Comparison of ENCODE assay signal across 12 mouse cellular contexts in the genomic region with DNA sequence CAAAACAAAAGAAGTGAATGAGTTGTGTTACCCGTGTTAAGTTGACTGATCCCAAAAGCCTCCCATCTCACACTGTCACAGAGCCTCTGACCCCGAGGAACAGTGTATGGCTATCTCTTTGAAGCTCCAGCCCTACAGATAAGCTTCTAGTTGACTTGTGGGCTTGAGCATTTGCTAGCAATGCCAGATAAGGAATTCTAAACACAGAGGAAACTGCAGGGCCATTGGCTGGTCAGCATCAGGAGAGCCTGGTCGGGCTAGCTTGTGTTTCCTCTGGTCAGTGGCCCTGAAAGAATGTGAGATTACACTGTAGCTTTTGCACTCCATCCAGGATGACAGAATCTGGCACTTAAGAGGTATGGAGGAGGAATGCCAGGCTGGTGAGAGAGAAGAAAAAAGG. TPM values are rescaled to one million over a fixed set of nuclear protein-coding genes. Genes with fewer than 3 reads are reported as not detected.
DNase-seq lines count a peak whose midpoint lies in the region; ATAC-seq and TF ChIP-seq lines count a peak whose summit lies in the region.
"Had no signal": no experiment of that assay in that cellular context is flagged by ENCODE, and none has a peak within 500 bp of the region (broad histone marks: within the 10 kb centered on the region; RNA-seq: fewer than 3 reads in every experiment).

No protein-coding gene starts in this region.

- no peak for TF ChIP-seq CTCF in heart, postnatal 0 days (IDR thresholded peaks at IDR 0.05; ENCODE audit: low read depth)

- DNase-seq in c-Kit-positive CD71-positive TER-119-positive erythroid progenitor cells, embryonic 14.5 days (ENCODE audit: low spot score): peak; percentile 3
- peak; percentile 56 for DNase-seq in heart, postnatal 0 days (ENCODE audit: low spot score)
- peak; percentile 76 for DNase-seq in yolk sac, embryonic 10.5 days (ENCODE audit: low spot score)
- DNase-seq in midbrain, embryonic 11.5 days (ENCODE audit: low spot score, missing footprints): no peak
- DNase-seq: cerebellum, postnatal 10 days; left cerebral cortex, postnatal 4 days; lung, postnatal 14 days; right cerebral cortex, postnatal 14 days had no signal

- WGBS in heart, postnatal 0 days: 7% methylated on average over 3 of the region's 3 CpGs
- 16% methylated on average over 3 of the region's 3 CpGs for WGBS in midbrain, embryonic 11.5 days
- WGBS in forebrain, embryonic 12.5 days: 27% methylated on average over 3 of the region's 3 CpGs

- peaks cover 36% of the 10 kb centered on the region for H3K4me1 ChIP-seq in megakaryocyte, embryonic 14.5 days
- peaks cover 25% of the 10 kb centered on the region for H3K4me1 ChIP-seq in heart, postnatal 0 days (ENCODE audit: control insufficient read depth, insufficient read depth)
- H3K4me1 ChIP-seq in midbrain, embryonic 11.5 days (ENCODE audit: control insufficient read depth, insufficient read depth, low read length): no peaks in the 10 kb centered on the region
- H3K4me1 ChIP-seq in forebrain, embryonic 12.5 days: peaks cover 3% of the 10 kb centered on the region; the same call in 1 of the 2 replicates

- H3K36me3 ChIP-seq in megakaryocyte, embryonic 14.5 days (replicated peaks; ENCODE audit: low read length): no peaks in the 10 kb centered on the region
- no peaks in the 10 kb centered on the region for H3K36me3 ChIP-seq in heart, postnatal 0 days (replicated peaks; ENCODE audit: control insufficient read depth, insufficient read depth, low read length)
- H3K36me3 ChIP-seq in midbrain, embryonic 11.5 days (ENCODE audit: control insufficient read depth, insufficient read depth, low read length): no peaks in the 10 kb centered on the region
- no peaks in the 10 kb centered on the region for H3K36me3 ChIP-seq in forebrain, embryonic 12.5 days (replicated peaks)

- no peak for TF ChIP-seq EP300 in heart, postnatal 0 days (IDR thresholded peaks at IDR 0.05; ENCODE audit: low read depth)

- H3K4me2 ChIP-seq in heart, postnatal 0 days (ENCODE audit: low read depth, low read length): no peak overlapping the region
- H3K4me2 ChIP-seq in midbrain, embryonic 11.5 days: no peak overlapping the region
- no peak overlapping the region for H3K4me2 ChIP-seq in forebrain, embryonic 12.5 days

- no peak overlapping the region for H3K9ac ChIP-seq in heart, postnatal 0 days (replicated peaks; ENCODE audit: low read depth, low read length)
- H3K9ac ChIP-seq in midbrain, embryonic 11.5 days (ENCODE audit: low read length): no peak overlapping the region
- no peak overlapping the region for H3K9ac ChIP-seq in forebrain, embryonic 12.5 days

- no peaks in the 10 kb centered on the region for H3K27me3 ChIP-seq in megakaryocyte, embryonic 14.5 days (replicated peaks)
- H3K27me3 ChIP-seq in heart, postnatal 0 days (ENCODE audit: control insufficient read depth, insufficient read depth, low read length): no peaks in the 10 kb centered on the region
- peaks cover 4% of the 10 kb centered on the region for H3K27me3 ChIP-seq in midbrain, embryonic 11.5 days (ENCODE audit: control insufficient read depth, insufficient read depth, low read length)
- no peaks in the 10 kb centered on the region for H3K27me3 ChIP-seq in forebrain, embryonic 12.5 days

- peak overlapping the region; percentile 59 for H3K4me3 ChIP-seq in megakaryocyte, embryonic 14.5 days (replicated peaks)
- no peak overlapping the region for H3K4me3 ChIP-seq in heart, postnatal 0 days (ENCODE audit: low read depth, low read length)
- H3K4me3 ChIP-seq in midbrain, embryonic 11.5 days (ENCODE audit: low read depth, low read length): no peak overlapping the region
- no peak overlapping the region for H3K4me3 ChIP-seq in forebrain, embryonic 12.5 days (replicated peaks)

- no peak for ATAC-seq in megakaryocyte, adult 5-6 weeks (ENCODE audit: poor library complexity, severe bottlenecking)
- peak; percentile 49; the same call in 1 of the 2 replicates for ATAC-seq in heart, postnatal 0 days (ENCODE audit: insufficient read depth, low read depth)
- ATAC-seq in midbrain, embryonic 11.5 days (ENCODE audit: low FRiP score): no peak
- ATAC-seq in forebrain, embryonic 12.5 days (ENCODE audit: low FRiP score): no peak
- ATAC-seq: inflammation-experienced regulatory T-cells, adult 6 months had no signal

- peak overlapping the region; percentile 16; the same call in 1 of the 2 replicates for H3K27ac ChIP-seq in heart, postnatal 0 days (ENCODE audit: low read depth)
- no peak overlapping the region for H3K27ac ChIP-seq in midbrain, embryonic 11.5 days (ENCODE audit: low read depth, low read length)
- H3K27ac ChIP-seq in forebrain, embryonic 12.5 days: no peak overlapping the region

- H3K9me3 ChIP-seq in megakaryocyte, embryonic 14.5 days: peaks cover 4% of the 10 kb centered on the region; the same call in 1 of the 2 replicates
- no peaks in the 10 kb centered on the region for H3K9me3 ChIP-seq in heart, postnatal 0 days (replicated peaks; ENCODE audit: control insufficient read depth, low read length)
- H3K9me3 ChIP-seq in midbrain, embryonic 11.5 days (ENCODE audit: control insufficient read depth, low read length): no peaks in the 10 kb centered on the region
- H3K9me3 ChIP-seq in forebrain, embryonic 12.5 days: no peaks in the 10 kb centered on the region

RNA-seq across cellular contexts. Expression of a gene that starts 36.4 kb away (rescaled TPM):
- polyA plus RNA-seq in megakaryocyte, embryonic 14.5 days (2012; ENCODE audit: insufficient read depth, low replicate concordance): 0.44 and 19.0 TPM in 2 replicates
- 29.9 and 31.6 TPM in 2 replicates for total RNA-seq in megakaryocyte, adult 5-6 weeks (2015)
- total RNA-seq in megakaryocyte, adult 5-6 weeks (2017): 18.7 and 26.5 TPM in 2 replicates
- 20.6 and 70.6 TPM in 2 replicates for total RNA-seq in heart, postnatal 0 days (2014; rRNA removed; ENCODE audit: low replicate concordance)
- 30.9 and 31.6 TPM in 2 replicates for polyA plus RNA-seq in heart, postnatal 0 days (2015; fragmentation: Nextera tagmentation; extraction: Ambion mirVana)
- 15.1 and 16.7 TPM in 2 replicates for polyA plus RNA-seq in midbrain, embryonic 11.5 days (2014; fragmentation: Nextera tagmentation; extraction: Ambion mirVana)
- 19.2 and 26.4 TPM in 2 replicates for polyA plus RNA-seq in forebrain, embryonic 12.5 days (2016; fragmentation: Nextera tagmentation; extraction: Ambion mirVana)

RNA-seq across cellular contexts. Expression of a gene that starts 36.5 kb away (rescaled TPM):
- polyA plus RNA-seq in megakaryocyte, embryonic 14.5 days (2012; ENCODE audit: insufficient read depth, low replicate concordance): 0.09 and 0.40 TPM in 2 replicates
- total RNA-seq in megakaryocyte, adult 5-6 weeks (2015): 4.8 TPM in 2 replicates
- 4.0 and 5.0 TPM in 2 replicates for total RNA-seq in megakaryocyte, adult 5-6 weeks (2017)
- 16.0 and 18.0 TPM in 2 replicates for total RNA-seq in heart, postnatal 0 days (2014; rRNA removed; ENCODE audit: low replicate concordance)
- polyA plus RNA-seq in heart, postnatal 0 days (2015; fragmentation: Nextera tagmentation; extraction: Ambion mirVana): 9.3 and 9.6 TPM in 2 replicates
- polyA plus RNA-seq in midbrain, embryonic 11.5 days (2014; fragmentation: Nextera tagmentation; extraction: Ambion mirVana): 2.0 and 2.6 TPM in 2 replicates
- 2.4 and 3.3 TPM in 2 replicates for polyA plus RNA-seq in forebrain, embryonic 12.5 days (2016; fragmentation: Nextera tagmentation; extraction: Ambion mirVana)
- polyA plus RNA-seq: inflammation-experienced regulatory T-cells, adult 6 months had no signal
